Mouse (Mus musculus) frontal cortex, postnatal 14 days (tissue): ENCODE data around the gene Nob1.

ENCODE experiments used
- DNase-seq, 2 experiments: peaks; one replicate each; pipeline ENCODE4 v3.0.0; 2022; ENCODE audit warnings: low spot score in 2 of 2

Gene Nob1

GRCm38 (mm10) chr8:107435962-107436831, 11.3 kb upstream of the Nob1 start, which contains the start of gene Wwp2:
Gene Wwp2 (plus strand): TSS chr8:107436365.
- DNase-seq, result peak; percentile 39 to 67

- no peak for DNase-seq
These were observed 10.6 kb upstream of the Nob1 start for GRCm38 (mm10) chr8:107435421-107435961.

DNA sequence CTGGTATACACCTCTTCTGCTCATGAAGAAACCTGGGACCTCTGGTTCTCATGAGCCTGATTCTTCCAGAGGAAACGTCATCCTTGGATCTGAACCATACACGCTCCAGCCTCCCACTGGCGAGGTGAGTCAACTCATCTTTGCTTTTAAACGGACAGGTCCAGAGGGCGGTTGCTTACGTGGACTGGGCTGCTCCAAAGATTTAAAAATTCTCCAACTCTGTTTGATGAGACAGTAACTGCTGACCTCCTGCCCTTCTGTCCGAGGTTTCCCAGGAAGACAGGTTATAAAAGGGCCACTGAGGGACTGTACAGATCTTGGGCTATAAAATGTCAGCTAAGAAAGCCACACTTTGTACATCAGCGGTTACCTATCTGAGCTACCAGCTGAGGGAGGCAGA, 6.0 kb upstream of the Nob1 start:
- DNase-seq, result no peak

- DNase-seq, result no peak
These were observed 363 bp upstream of the Nob1 start for GRCm38 (mm10) chr8:107425230-107425597.

- DNase-seq, result no peak
These were observed 675 bp downstream of the Nob1 start for GRCm38 (mm10) chr8:107424176-107424575.

- DNase-seq, result no peak
These were observed 7.8 kb downstream of the Nob1 start for GRCm38 (mm10) chr8:107417001-107417400.

- DNase-seq, result no peak
These were observed 11.0 kb downstream of the Nob1 start for GRCm38 (mm10) chr8:107413881-107414280.

DNA sequence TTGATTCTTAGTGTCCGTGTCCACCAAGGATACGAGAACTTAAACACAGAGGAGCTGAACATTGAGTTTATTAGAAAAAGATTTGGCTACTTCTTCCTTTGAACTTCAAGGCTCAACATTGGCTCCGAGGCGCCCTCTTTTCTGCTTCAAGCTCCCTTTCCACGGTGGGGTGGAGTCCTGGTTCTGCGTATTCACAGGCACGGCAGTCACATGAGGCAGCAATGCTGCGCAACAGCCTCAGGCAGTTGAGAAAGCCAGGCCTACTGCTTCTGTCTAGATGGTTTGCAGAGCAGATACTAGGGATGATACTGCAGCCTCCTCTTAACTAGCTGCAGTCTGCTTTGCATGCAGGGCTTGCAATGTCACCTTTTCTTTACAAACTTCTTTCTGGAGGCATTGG, 12.3 kb downstream of the Nob1 start:
- DNase-seq, result no peak

DNA sequence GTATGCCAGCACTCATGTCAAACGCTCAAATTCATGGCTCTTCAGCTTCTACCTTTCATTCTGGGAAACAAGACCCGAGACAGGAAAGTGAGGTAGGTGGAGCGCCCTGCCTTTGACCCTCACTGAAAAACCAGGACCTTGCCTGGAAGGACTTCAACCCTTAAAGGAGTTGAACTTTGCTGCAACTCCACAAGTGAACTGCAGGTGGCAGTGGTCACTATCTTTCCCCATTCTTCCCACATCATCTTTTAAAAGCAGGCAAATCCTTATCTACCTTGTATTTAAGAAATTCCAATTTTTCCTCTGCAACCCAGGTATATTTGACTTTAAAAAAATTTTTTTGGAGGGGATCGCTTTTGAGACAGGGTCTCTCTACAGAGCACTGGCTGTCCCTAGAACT, 13.5 kb downstream of the Nob1 start:
- no peak for DNase-seq

DNA sequence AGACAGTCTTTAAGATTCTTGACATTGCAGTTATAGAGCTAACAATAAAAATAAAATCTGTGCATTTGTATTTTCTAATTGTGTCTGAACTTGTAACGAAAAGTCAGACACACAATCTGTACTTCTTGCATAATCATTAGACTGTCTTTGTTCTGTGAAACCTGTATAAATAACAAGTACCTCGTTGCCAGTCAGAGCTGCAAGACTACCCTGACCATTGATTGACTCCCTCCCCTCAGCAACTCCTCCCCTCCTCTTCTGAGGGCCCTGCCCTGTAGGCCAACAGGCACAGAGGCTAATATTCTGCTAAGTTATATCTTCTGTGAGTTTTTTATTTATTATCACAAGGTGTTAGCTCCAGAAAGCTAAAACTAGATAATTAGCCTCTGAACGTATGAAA, 18.9 kb downstream of the Nob1 start:
- DNase-seq, result no peak

DNA sequence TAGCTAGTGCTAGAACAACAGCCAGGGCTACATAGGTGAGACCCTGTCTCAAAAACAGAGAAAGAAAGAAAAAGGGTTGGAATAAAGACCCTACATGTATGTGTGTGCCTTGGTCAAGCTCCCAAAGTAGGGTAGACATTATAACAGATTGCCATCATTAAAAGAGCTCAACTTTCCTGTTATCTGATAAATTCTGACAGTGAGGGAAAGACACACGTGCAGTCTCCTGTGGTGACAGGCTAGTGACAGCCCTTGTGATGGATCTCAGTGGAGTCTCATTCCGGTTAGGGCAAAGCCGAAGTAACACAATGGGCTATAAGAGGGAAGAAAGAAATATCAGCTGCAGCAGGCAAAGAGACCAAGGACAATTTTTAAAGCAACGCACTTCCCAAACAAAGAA, 20.8 kb downstream of the Nob1 start:
- no peak for DNase-seq

GRCm38 (mm10) chr8:107403038-107403781, 21.6 kb downstream of the Nob1 start, which contains the start of gene Nqo1:
Gene Nqo1 (minus strand): TSS chr8:107403206.
- DNase-seq, result peak; percentile 40 to 42

DNA sequence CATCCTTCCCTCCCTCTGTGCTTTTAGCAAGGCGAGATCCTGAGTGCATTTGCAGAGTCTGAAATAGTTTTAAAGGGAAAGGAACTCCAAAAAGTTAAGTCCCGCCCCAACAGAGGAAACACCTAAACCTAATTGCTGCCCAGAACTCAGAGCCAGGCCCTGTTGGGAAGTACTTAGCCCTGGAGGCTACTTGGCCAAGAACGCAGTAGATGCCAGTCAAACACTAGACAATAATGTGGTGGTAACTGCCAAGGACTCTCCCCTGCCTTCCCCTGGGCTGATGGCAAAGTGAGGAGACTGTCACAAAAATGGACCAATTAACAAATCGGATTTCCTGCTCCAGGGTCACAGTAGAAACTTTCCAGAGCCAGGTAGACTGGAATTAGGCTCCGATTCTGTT, 23.0 kb downstream of the Nob1 start:
- DNase-seq, result no peak

DNA sequence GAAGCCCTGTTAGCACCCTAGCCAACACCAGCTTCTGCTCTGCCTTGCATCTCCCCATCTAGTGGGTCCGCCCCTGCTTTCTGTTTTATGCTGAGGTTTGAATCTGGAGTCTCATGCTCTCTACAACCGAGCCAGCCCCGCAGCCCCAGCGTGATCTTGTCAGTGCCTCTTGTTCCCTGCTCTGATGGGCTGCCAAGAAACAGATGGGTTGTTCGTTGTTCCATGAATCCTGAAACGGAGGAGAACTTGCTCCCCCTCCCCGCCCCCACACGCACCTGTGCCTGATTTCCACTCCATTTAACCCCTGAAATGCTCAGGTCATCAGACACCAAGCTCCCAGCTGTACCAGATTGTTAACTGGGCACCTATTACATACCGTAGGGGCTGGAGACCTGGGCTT, 25.4 kb downstream of the Nob1 start:
- DNase-seq, result no peak

GRCm38 (mm10) chr8:107397665-107398064, 27.2 kb downstream of the Nob1 start:
- no peak for DNase-seq

DNA sequence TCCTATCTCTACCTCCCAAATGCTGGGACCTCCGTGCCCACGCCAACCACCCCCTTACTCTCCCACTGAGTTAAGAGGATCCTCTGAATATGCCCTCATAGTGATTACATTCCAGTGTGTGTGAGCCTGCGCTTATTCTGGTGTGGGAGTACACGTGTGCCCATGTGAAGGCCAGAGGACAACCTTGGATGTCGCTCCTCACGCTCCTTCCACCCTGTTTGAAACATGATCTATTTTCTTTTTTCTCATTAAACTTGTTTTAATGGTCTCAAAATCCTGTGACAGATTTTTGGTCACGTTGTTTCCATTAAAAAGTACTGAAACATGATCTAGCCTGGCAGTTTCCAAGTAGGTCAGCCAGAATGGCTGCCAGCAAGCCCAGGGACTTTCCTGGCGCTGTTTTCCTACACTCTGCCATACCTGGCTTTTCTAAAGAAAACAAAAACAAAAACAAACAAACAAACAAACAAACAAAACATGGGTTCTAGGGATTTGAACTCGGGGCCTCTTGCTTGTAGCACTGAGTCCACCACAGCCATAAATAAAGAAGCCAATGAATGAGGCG, 28.7 kb downstream of the Nob1 start:
- DNase-seq, result no peak

- no peak for DNase-seq
These were observed 29.5 kb downstream of the Nob1 start for GRCm38 (mm10) chr8:107395397-107395796.

DNA sequence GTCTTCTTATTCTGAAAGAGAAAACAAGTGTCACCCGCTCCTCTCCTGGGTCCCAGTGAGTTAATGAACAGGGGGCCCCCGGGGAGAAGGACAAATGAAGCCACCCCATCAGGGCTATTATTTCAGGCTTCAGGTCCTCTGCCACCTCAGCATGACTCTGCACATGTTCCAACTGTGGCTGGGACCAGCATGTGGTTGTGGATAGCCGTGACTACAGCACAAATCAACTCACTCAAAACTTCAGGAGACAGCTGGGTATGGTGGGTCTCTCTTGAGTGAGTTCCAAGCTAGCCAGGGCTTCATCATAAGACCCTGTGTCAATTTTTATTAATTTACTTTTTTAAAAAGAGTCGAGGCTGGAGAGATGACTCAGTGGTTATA, 33.7 kb downstream of the Nob1 start:
- no peak for DNase-seq

DNA sequence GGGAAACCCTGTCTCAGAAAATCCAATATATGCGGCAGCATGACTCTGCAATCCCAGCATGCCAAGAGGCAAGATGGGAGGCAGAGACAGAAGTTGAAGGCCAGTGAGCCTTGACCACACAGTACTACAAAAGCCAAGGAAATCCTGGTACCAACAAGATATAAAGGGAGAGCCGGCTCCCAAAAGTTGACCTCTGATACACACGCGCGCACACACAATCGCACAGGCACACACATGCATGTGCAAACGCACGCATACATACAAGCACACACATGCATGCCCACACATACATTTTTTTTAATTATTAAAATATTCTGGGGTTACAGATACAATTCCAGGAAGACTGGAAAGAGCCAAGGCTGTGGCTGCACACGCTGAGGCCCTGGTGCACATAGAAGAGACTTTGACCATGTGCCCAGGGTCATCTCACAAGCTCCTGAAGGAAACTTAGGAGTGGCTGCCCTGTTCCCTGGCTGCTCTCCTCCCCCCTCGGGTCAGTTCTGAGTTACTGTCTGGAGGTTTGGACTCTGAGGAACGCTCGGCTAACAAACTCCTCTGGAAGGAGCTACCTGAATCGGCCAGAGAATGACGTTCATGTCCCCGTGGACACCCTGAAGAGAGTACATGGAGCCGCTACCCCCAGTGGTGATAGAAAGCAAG, 34.2 kb downstream of the Nob1 start:
- DNase-seq, result no peak

DNA sequence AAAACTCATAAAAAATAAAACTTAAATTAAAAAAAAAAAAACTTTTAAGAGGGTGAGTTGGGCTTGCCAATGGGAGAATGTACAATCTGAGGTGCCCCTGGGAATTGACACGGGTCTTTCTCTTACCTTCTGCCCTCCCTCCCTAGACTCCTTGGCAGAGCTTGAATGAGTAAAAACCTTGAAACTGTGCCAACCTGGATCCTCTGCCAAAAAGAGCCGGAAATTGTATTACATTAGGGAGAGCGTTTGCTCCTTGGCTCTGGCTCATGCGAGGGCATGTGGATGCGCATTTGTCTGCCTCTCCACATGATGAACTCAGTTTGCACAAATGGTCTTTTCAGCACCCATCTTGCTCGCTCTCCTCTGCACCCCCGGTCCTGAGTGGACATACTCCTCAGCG, 35.3 kb downstream of the Nob1 start:
- peak in 1 of 2 experiments; percentile 20 for DNase-seq

GRCm38 (mm10) chr8:107387861-107388260, 37.0 kb downstream of the Nob1 start:
- no peak for DNase-seq

DNA sequence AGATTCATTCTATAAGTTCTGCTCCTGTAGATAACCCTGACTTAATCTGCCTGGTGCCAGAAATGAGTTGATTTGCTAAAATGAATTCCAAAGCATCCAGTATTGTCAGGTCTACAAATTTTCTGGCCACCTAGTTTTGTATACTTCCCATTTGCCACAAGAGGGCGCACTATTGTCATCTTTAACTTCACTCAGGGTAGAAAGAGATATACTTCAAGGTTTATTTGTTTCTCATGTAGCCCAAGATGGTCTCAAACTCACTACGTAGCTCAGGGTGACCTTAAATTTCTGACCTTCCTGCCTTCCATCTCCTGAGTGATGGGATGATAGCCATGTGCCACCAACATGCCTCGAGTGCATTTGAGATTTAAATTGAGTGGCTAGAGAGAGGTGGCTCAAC, 38.2 kb downstream of the Nob1 start:
- DNase-seq, result no peak
